Mouse (Mus musculus) megakaryocyte progenitor cell, adult 5-6 weeks (primary cell): ENCODE results near the gene Rpl18. TPM values are rescaled to one million over a fixed set of nuclear protein-coding genes. Genes with fewer than 3 reads are reported as not detected.

Experiments
- total RNA-seq, 2 experiments: library from RNA; stranded (forward) in 1 of 2; stranded (reverse) in 1 of 2; fragments of 157-497, 149-512 nt in 1 of 2; fragments of 200-1000 nt in 1 of 2; gene quantifications; 2 replicates each; pipeline versions ENCODE4 v1.2.3 to v1.2.4; 2015 to 2017

The Rpl18 gene
- total RNA-seq, 2 experiments from 2014 or later = 1,988 to 2,306 TPM

Other genes starting within 250 kb of the Rpl18 start
Only the 30 nearest of the 33 such genes appear.
- gene Dhdh, start 226.7 kb upstream of the Rpl18 start, total RNA-seq (2015) = 18.6 and 22.4 TPM in 2 replicates
- gene Dhdh, start 226.7 kb upstream of the Rpl18 start, total RNA-seq (2017) = 18.1 and 20.7 TPM in 2 replicates
- 112 and 114 TPM in 2 replicates for gene Nucb1, start 205.1 kb upstream of the Rpl18 start, total RNA-seq (2015)
- 387 and 408 TPM in 2 replicates for gene Nucb1, start 205.1 kb upstream of the Rpl18 start, total RNA-seq (2017)
- 46.2 and 56.7 TPM in 2 replicates for gene Ppp1r15a, start 189.2 kb upstream of the Rpl18 start, total RNA-seq (2015)
- gene Ppp1r15a, start 189.2 kb upstream of the Rpl18 start, total RNA-seq (2017) = 70.0 and 90.7 TPM in 2 replicates
- 0.67 TPM in 1 of 2 replicates, not detected in the other for gene Plekha4, start 189.1 kb upstream of the Rpl18 start, total RNA-seq (2015)
- 0.04 and 0.34 TPM in 2 replicates for gene Plekha4, start 189.1 kb upstream of the Rpl18 start, total RNA-seq (2017)
- gene Hsd17b14, start 160.6 kb upstream of the Rpl18 start, total RNA-seq (2015) = 0.22 and 5.5 TPM in 2 replicates
- gene Hsd17b14, start 160.6 kb upstream of the Rpl18 start, total RNA-seq (2017) = 1.2 and 8.2 TPM in 2 replicates
- gene Bcat2, start 145.3 kb upstream of the Rpl18 start, total RNA-seq (2015) = 43.5 and 55.9 TPM in 2 replicates
- 37.0 and 44.0 TPM in 2 replicates for gene Bcat2, start 145.3 kb upstream of the Rpl18 start, total RNA-seq (2017)
- gene Fgf21, start 100.0 kb upstream of the Rpl18 start, total RNA-seq (2015) = not detected in 2 replicates
- not detected in 2 replicates for gene Fgf21, start 100.0 kb upstream of the Rpl18 start, total RNA-seq (2017)
- not detected in 2 replicates for gene Fut1, start 98.2 kb upstream of the Rpl18 start, total RNA-seq (2015)
- gene Fut1, start 98.2 kb upstream of the Rpl18 start, total RNA-seq (2017) = not detected in 2 replicates
- 0.32 TPM in 1 of 2 replicates, not detected in the other for gene Izumo1, start 93.6 kb upstream of the Rpl18 start, total RNA-seq (2015)
- 0.24 TPM in 1 of 2 replicates, not detected in the other for gene Izumo1, start 93.6 kb upstream of the Rpl18 start, total RNA-seq (2017)
- gene Rasip1, start 88.0 kb upstream of the Rpl18 start, total RNA-seq (2015) = 0.10 TPM in 1 of 2 replicates, not detected in the other
- gene Rasip1, start 88.0 kb upstream of the Rpl18 start, total RNA-seq (2017) = 0.08 TPM in 1 of 2 replicates, not detected in the other
- gene Mamstr, start 75.5 kb upstream of the Rpl18 start, total RNA-seq (2015) = 0.64 TPM in 1 of 2 replicates, not detected in the other
- 0.12 TPM in 1 of 2 replicates, not detected in the other for gene Mamstr, start 75.5 kb upstream of the Rpl18 start, total RNA-seq (2017)
- gene Fut2, start 49.1 kb upstream of the Rpl18 start, total RNA-seq (2015) = not detected in 2 replicates
- gene Fut2, start 49.1 kb upstream of the Rpl18 start, total RNA-seq (2017) = not detected in 2 replicates
- gene Ntn5, start 31.4 kb upstream of the Rpl18 start, total RNA-seq (2015) = not detected in 2 replicates
- not detected in 2 replicates for gene Ntn5, start 31.4 kb upstream of the Rpl18 start, total RNA-seq (2017)
- not detected in 2 replicates for gene Sec1, start 21.1 kb upstream of the Rpl18 start, total RNA-seq (2015)
- not detected in 2 replicates for gene Sec1, start 21.1 kb upstream of the Rpl18 start, total RNA-seq (2017)
- gene Car11, start 15.6 kb upstream of the Rpl18 start, total RNA-seq (2015) = not detected in 2 replicates
- not detected in 2 replicates for gene Car11, start 15.6 kb upstream of the Rpl18 start, total RNA-seq (2017)
- gene Dbp, start 10.4 kb upstream of the Rpl18 start, total RNA-seq (2015) = 3.6 and 5.6 TPM in 2 replicates
- gene Dbp, start 10.4 kb upstream of the Rpl18 start, total RNA-seq (2017) = 6.2 and 7.2 TPM in 2 replicates
- gene Sphk2, start 2.5 kb downstream of the Rpl18 start, total RNA-seq (2015) = 10.6 and 14.5 TPM in 2 replicates
- 9.8 and 10.2 TPM in 2 replicates for gene Sphk2, start 2.5 kb downstream of the Rpl18 start, total RNA-seq (2017)
- gene Fam83e, start 5.8 kb downstream of the Rpl18 start, total RNA-seq (2015) = 0.54 and 0.78 TPM in 2 replicates
- gene Fam83e, start 5.8 kb downstream of the Rpl18 start, total RNA-seq (2017) = 0.37 and 0.51 TPM in 2 replicates
- not detected in 2 replicates for gene Spaca4, start 10.4 kb downstream of the Rpl18 start, total RNA-seq (2015)
- gene Spaca4, start 10.4 kb downstream of the Rpl18 start, total RNA-seq (2017) = not detected in 2 replicates
- 0.07 TPM in 2 replicates for gene Lmtk3, start 68.3 kb downstream of the Rpl18 start, total RNA-seq (2015)
- gene Lmtk3, start 68.3 kb downstream of the Rpl18 start, total RNA-seq (2017) = not detected in 2 replicates
- 1.2 and 1.7 TPM in 2 replicates for gene Sult2b1, start 69.2 kb downstream of the Rpl18 start, total RNA-seq (2015)
- 1.9 and 6.4 TPM in 2 replicates for gene Sult2b1, start 69.2 kb downstream of the Rpl18 start, total RNA-seq (2017)
- gene Cyth2, start 99.1 kb downstream of the Rpl18 start, total RNA-seq (2015) = 17.9 and 26.3 TPM in 2 replicates
- 32.4 and 34.5 TPM in 2 replicates for gene Cyth2, start 99.1 kb downstream of the Rpl18 start, total RNA-seq (2017)
- gene Kcnj14, start 109.3 kb downstream of the Rpl18 start, total RNA-seq (2015) = 0.05 TPM in 2 replicates
- gene Kcnj14, start 109.3 kb downstream of the Rpl18 start, total RNA-seq (2017) = not detected in 2 replicates
- 22.6 and 25.1 TPM in 2 replicates for gene Grwd1, start 115.5 kb downstream of the Rpl18 start, total RNA-seq (2015)
- gene Grwd1, start 115.5 kb downstream of the Rpl18 start, total RNA-seq (2017) = 24.2 and 26.9 TPM in 2 replicates
- 113 and 145 TPM in 2 replicates for gene Kdelr1, start 157.3 kb downstream of the Rpl18 start, total RNA-seq (2015)
- 68.3 and 73.1 TPM in 2 replicates for gene Kdelr1, start 157.3 kb downstream of the Rpl18 start, total RNA-seq (2017)
- gene Grin2d, start 162.9 kb downstream of the Rpl18 start, total RNA-seq (2015) = not detected in 2 replicates
- gene Grin2d, start 162.9 kb downstream of the Rpl18 start, total RNA-seq (2017) = under 0.01 TPM in 1 of 2 replicates, not detected in the other
- gene Syngr4, start 181.3 kb downstream of the Rpl18 start, total RNA-seq (2015) = 1.3 and 1.5 TPM in 2 replicates
- 2.1 TPM in 1 of 2 replicates, not detected in the other for gene Syngr4, start 181.3 kb downstream of the Rpl18 start, total RNA-seq (2017)
- 5.3 TPM in 2 replicates for gene Tmem143, start 181.5 kb downstream of the Rpl18 start, total RNA-seq (2015)
- 8.1 and 17.2 TPM in 2 replicates for gene Tmem143, start 181.5 kb downstream of the Rpl18 start, total RNA-seq (2017)
- gene Emp3, start 205.9 kb downstream of the Rpl18 start, total RNA-seq (2015) = 238 and 280 TPM in 2 replicates
- 186 and 203 TPM in 2 replicates for gene Emp3, start 205.9 kb downstream of the Rpl18 start, total RNA-seq (2017)
- 0.99 and 2.0 TPM in 2 replicates for gene Ccdc114, start 208.6 kb downstream of the Rpl18 start, total RNA-seq (2015)
- 2.6 and 3.3 TPM in 2 replicates for gene Ccdc114, start 208.6 kb downstream of the Rpl18 start, total RNA-seq (2017)